Mouse (Mus musculus) MEL (cell line): ENCODE results near the gene Iqsec3.

Source experiments
- BHLHE40 ChIP-seq: IDR thresholded peaks from 2 replicates; pipeline ENCODE4 v1.6.1; 2012; ENCODE audit warnings: low read depth, mild to moderate bottlenecking, inconsistent platforms, low read length, improper control_type of control experiment, borderline replicate concordance
- CTCF ChIP-seq, 3 experiments: IDR thresholded peaks in 2 of 3; conservative IDR thresholded peaks in 1 of 3; 2 replicates each; pipeline ENCODE4 v1.5.1; 2011 to 2012; ENCODE audit warnings: low read length in 3 of 3, low read depth in 2 of 3, mild to moderate bottlenecking in 2 of 3, improper control_type of control experiment in 1 of 3, inconsistent platforms in 1 of 3, mixed read lengths in 1 of 3, moderate library complexity in 1 of 3; ENCODE audit not compliant: control insufficient read depth in 1 of 3, insufficient read depth in 1 of 3, poor library complexity in 1 of 3, severe bottlenecking in 1 of 3
- EP300 ChIP-seq, 2 experiments: IDR thresholded peaks; 2 replicates each; pipeline ENCODE4 v1.6.1; 2011; ENCODE audit warnings: improper control_type of control experiment in 2 of 2, low read length in 2 of 2, low read depth in 1 of 2, mild to moderate bottlenecking in 1 of 2
- HCFC1 ChIP-seq: IDR thresholded peaks from 2 replicates; pipeline ENCODE4 v1.6.1; 2012; ENCODE audit warnings: low read depth, mild to moderate bottlenecking, inconsistent platforms, low read length, improper control_type of control experiment, moderate library complexity
- KAT2A ChIP-seq: conservative IDR thresholded peaks from 2 replicates; pipeline ENCODE4 v1.6.1; 2012; ENCODE audit warnings: low read depth, low read length, improper control_type of control experiment, inconsistent platforms
- MAFK ChIP-seq: IDR thresholded peaks from 2 replicates; pipeline ENCODE4 v1.6.1; 2011; ENCODE audit warnings: low read depth, mild to moderate bottlenecking, low read length, improper control_type of control experiment, borderline replicate concordance
- MXI1 ChIP-seq: IDR thresholded peaks from 2 replicates; pipeline ENCODE4 v1.6.1; 2011; ENCODE audit warnings: mild to moderate bottlenecking, low read depth, low read length, improper control_type of control experiment
- NRF1 ChIP-seq: IDR thresholded peaks from 2 replicates; pipeline ENCODE4 v1.6.1; 2014; ENCODE audit warnings: low read depth, mild to moderate bottlenecking, inconsistent platforms, low read length, improper control_type of control experiment, moderate library complexity; ENCODE audit not compliant: poor library complexity, insufficient read depth, severe bottlenecking
- POLR2A ChIP-seq, 2 experiments: IDR thresholded peaks; 2 replicates each; pipeline ENCODE4 v1.6.1; 2011 to 2012; ENCODE audit warnings: low read length in 2 of 2, mild to moderate bottlenecking in 2 of 2, control low read depth in 1 of 2, improper control_type of control experiment in 1 of 2, low read depth in 1 of 2, moderate library complexity in 1 of 2; ENCODE audit not compliant: control insufficient read depth in 1 of 2, insufficient read depth in 1 of 2, poor library complexity in 1 of 2
- TAL1 ChIP-seq: IDR thresholded peaks from 2 replicates; pipeline ENCODE4 v1.6.1; 2012; ENCODE audit warnings: mild to moderate bottlenecking, inconsistent platforms, low read length, moderate library complexity, mixed read lengths
- TCF12 ChIP-seq: IDR thresholded peaks from 2 replicates; pipeline ENCODE4 v1.6.1; 2014; ENCODE audit warnings: low read depth, mild to moderate bottlenecking, inconsistent platforms, low read length, improper control_type of control experiment, moderate library complexity
- USF2 ChIP-seq, 2 experiments: IDR thresholded peaks; 2 replicates each; pipeline ENCODE4 v1.6.1; 2011 to 2012; ENCODE audit warnings: improper control_type of control experiment in 2 of 2, low read length in 2 of 2, borderline replicate concordance in 1 of 2, inconsistent platforms in 1 of 2, low read depth in 1 of 2, mild to moderate bottlenecking in 1 of 2; ENCODE audit not compliant: insufficient read depth in 1 of 2
- ZKSCAN1 ChIP-seq: IDR thresholded peaks from 2 replicates; pipeline ENCODE4 v1.6.1; 2012; ENCODE audit warnings: low read depth, mild to moderate bottlenecking, inconsistent platforms, low read length, improper control_type of control experiment, moderate library complexity
- ZNF384 ChIP-seq: IDR thresholded peaks from 2 replicates; pipeline ENCODE4 v1.6.1; 2012; ENCODE audit warnings: low read depth, mild to moderate bottlenecking, inconsistent platforms, low read length, improper control_type of control experiment

- no peak for TF ChIP-seq HCFC1
- TF ChIP-seq TCF12: no peak
- no peak for TF ChIP-seq MAFK
- no peak for TF ChIP-seq EP300 (IDR thresholded peaks at IDR 0.05; ENCODE audit: low read depth in 1 of 2, low read length in 2 of 2)
- no peak for TF ChIP-seq NRF1
- no peak for TF ChIP-seq KAT2A
- TF ChIP-seq BHLHE40: no peak
- TF ChIP-seq MXI1: no peak
- no peak for TF ChIP-seq POLR2A (IDR thresholded peaks at IDR 0.05; ENCODE audit: control insufficient read depth in 1 of 2, insufficient read depth in 1 of 2, low read depth in 1 of 2, low read length in 2 of 2, poor library complexity in 1 of 2)
- no peak for TF ChIP-seq USF2 (IDR thresholded peaks at IDR 0.05; ENCODE audit: borderline replicate concordance in 1 of 2, insufficient read depth in 1 of 2, low read depth in 1 of 2, low read length in 2 of 2)
- TF ChIP-seq ZKSCAN1: no peak
- no peak for TF ChIP-seq ZNF384
- TF ChIP-seq CTCF (IDR thresholded peaks at IDR 0.05 in 2 of 3, conservative IDR thresholded peaks at IDR 0.05 in 1 of 3; ENCODE audit: control insufficient read depth in 1 of 3, insufficient read depth in 1 of 3, low read depth in 2 of 3, low read length in 3 of 3, poor library complexity in 1 of 3, severe bottlenecking in 1 of 3): no peak
- TF ChIP-seq TAL1: no peak
These were observed 48.6 kb downstream of the Iqsec3 start for GRCm38 (mm10) chr6:121424830-121425229.
